Mouse (Mus musculus): ENCODE data around the gene Rbm19.

DNA sequence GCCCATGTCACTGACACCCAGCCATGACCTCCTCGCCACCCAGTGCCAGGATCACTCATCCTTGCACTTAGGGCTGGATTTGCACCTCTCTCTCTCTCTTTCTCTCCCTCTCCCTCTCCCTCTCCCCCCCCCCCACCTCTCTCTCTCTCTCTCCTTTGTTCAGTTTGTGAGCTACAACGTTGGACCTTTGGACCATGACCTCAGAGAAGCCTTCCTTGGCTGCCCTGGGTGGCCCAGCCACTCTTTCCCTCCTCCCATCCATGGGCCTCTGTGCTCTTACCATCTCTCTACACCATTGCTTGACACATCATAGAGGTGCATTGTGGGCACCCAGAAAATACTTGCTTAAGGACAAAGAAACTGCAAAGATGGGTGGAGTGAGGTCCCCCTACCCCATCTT is 42.2 kb downstream of the Rbm19 start:
- TF ChIP-seq GATA1 (IDR thresholded peaks at IDR 0.05; ENCODE audit: borderline replicate concordance, low read length) (no peak), FLI1 (IDR thresholded peaks at IDR 0.05; ENCODE audit: low read length) (no peak)

Data from megakaryocyte, embryonic 14.5 days (primary cell).